Comparison of ENCODE assay signal across 26 mouse cellular contexts in the genomic region with DNA sequence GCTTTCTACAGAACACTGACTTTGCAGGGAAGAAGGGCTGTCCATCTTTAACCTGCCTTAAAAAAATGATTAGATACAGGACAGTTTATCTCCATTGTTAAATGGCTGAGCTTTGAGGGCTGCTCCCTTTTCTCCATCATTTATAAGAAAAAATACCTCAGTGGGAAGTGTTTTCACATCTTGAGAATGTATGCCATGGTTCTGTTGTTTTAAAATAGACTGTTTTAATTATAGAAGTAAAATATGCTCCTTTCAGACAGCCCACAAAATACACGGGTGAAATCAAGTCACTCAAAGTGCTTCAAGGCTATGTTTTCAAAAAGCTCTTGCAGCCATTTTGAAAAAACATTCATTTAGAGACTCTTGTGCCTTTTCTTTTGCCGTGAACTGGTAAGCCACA.
"Had no signal": no experiment of that assay in that cellular context is flagged by ENCODE, and none has a peak within 500 bp of the region (broad histone marks: within the 10 kb centered on the region; RNA-seq: fewer than 3 reads in every experiment).

No protein-coding gene starts in this region.

- H3K27ac ChIP-seq: forebrain, embryonic 15.5 days; heart, adult 2 months; heart, embryonic 13.5 days; heart, embryonic 15.5 days; hindbrain, embryonic 14.5 days; kidney, embryonic 15.5 days; kidney, postnatal 0 days; limb, embryonic 10.5 days; limb, embryonic 12.5 days had no signal

- DNase-seq: forebrain, postnatal 0 days; gastrocnemius, postnatal 14 days; gastrocnemius, postnatal 36 days; heart, adult 11 months; heart, adult 2 months; heart, postnatal 14 days; heart, postnatal 36 days; kidney, adult 11 months; kidney, adult 2 months; kidney, adult 9 months; kidney, postnatal 14 days; kidney, postnatal 36 days; layer of hippocampus, adult 9-11 months; layer of hippocampus, postnatal 36 days; liver had no signal

- H3K9me3 ChIP-seq: forebrain, embryonic 15.5 days; heart, embryonic 13.5 days; heart, embryonic 15.5 days; kidney, embryonic 15.5 days; limb, embryonic 10.5 days; limb, embryonic 12.5 days had no signal

- H3K9ac ChIP-seq: forebrain, embryonic 15.5 days; forebrain, postnatal 0 days; heart, embryonic 13.5 days; heart, embryonic 15.5 days; hindbrain, embryonic 14.5 days; kidney, embryonic 15.5 days; limb, embryonic 12.5 days had no signal

- H3K27me3 ChIP-seq: forebrain, embryonic 15.5 days; heart, embryonic 13.5 days; heart, embryonic 15.5 days; kidney, embryonic 15.5 days had no signal

- H3K36me3 ChIP-seq: forebrain, embryonic 15.5 days; heart, embryonic 13.5 days; heart, embryonic 15.5 days; kidney, embryonic 15.5 days; limb, embryonic 10.5 days; limb, embryonic 12.5 days had no signal

- ATAC-seq: forebrain, embryonic 15.5 days; forebrain, postnatal 0 days; hindbrain, embryonic 16.5 days; intestine, embryonic 16.5 days had no signal

- H3K4me2 ChIP-seq: forebrain, embryonic 15.5 days; heart, embryonic 11.5 days; heart, embryonic 13.5 days; heart, embryonic 15.5 days; hindbrain, embryonic 14.5 days; kidney, embryonic 15.5 days; limb, embryonic 12.5 days had no signal

- H3K4me3 ChIP-seq: forebrain, embryonic 15.5 days; heart, adult 2 months; heart, embryonic 13.5 days; heart, embryonic 15.5 days; kidney, embryonic 15.5 days; limb, embryonic 10.5 days; limb, embryonic 12.5 days had no signal

- H3K4me1 ChIP-seq: heart, embryonic 13.5 days; heart, embryonic 15.5 days; kidney, embryonic 15.5 days; limb, embryonic 10.5 days had no signal
